Mouse (Mus musculus) kidney, adult 2 months (tissue): ENCODE results near the gene Steap3. TPM values are rescaled to one million over a fixed set of nuclear protein-coding genes. Genes with fewer than 3 reads are reported as not detected.

Source experiments
- DNase-seq: peaks from one replicate; pipeline ENCODE4 v3.0.0; 2021
- H3K27ac ChIP-seq: fragments of 200-500 bp; 2 replicates; pipeline ENCODE4 v1.5.1; 2012; ENCODE audit warnings: low read depth, low read length, control low read depth, inconsistent platforms; ENCODE audit not compliant: insufficient read depth
- H3K27me3 ChIP-seq: fragments of 200-500 bp; replicated peaks from 2 replicates; pipeline ENCODE4 v1.6.1; 2012; ENCODE audit warnings: mild to moderate bottlenecking, moderate library complexity, low read length, inconsistent platforms; ENCODE audit not compliant: control insufficient read depth, insufficient read depth
- H3K36me3 ChIP-seq: fragments of 200-500 bp; 2 replicates; pipeline ENCODE4 v1.6.1; 2012; ENCODE audit warnings: mild to moderate bottlenecking, moderate library complexity, low read length, inconsistent platforms; ENCODE audit not compliant: control insufficient read depth, insufficient read depth
- H3K4me1 ChIP-seq: fragments of 200-500 bp; 2 replicates; pipeline ENCODE4 v1.6.1; 2011; ENCODE audit warnings: low read length; ENCODE audit not compliant: control insufficient read depth, insufficient read depth
- H3K4me3 ChIP-seq: fragments of 200-500 bp; 2 replicates; pipeline ENCODE4 v1.5.1; 2011; ENCODE audit warnings: mild to moderate bottlenecking, low read depth, low read length, control low read depth; ENCODE audit not compliant: insufficient read depth
- CTCF ChIP-seq: fragments of 200-500 bp; conservative IDR thresholded peaks from 2 replicates; pipeline ENCODE4 v1.5.1; 2011; ENCODE audit warnings: low read depth, mild to moderate bottlenecking, control low read depth, low read length, moderate library complexity, mixed read lengths; ENCODE audit not compliant: insufficient read depth, insufficient read length
- POLR2A ChIP-seq: fragments of 200-500 bp; IDR thresholded peaks from one replicate; pipeline ENCODE4 v1.6.1; 2011; ENCODE audit warnings: low read depth, low read length, control low read depth
- WGBS: fragments of 180-500 bp; shearing (Covaris S2); methylation state at CpG from one replicate; pipeline ENCODE4 v1.1.7; 2018; 5-methylcytosine and 5-hydroxymethylcytosine counted together
- polyA plus RNA-seq: library from polyadenylated mRNA; depleted of rRNA; stranded (reverse); fragments of >200 nt; gene quantifications from 2 replicates; pipeline ENCODE4 v1.2.3, GENCODE M21; 2012

Steap3 gene
- polyA plus RNA-seq, 1 experiment: 25.1 TPM

- Histone ChIP-seq H3K27me3 (no peaks in the 10 kb centered on the region), H3K4me1 (no peaks in the 10 kb centered on the region), H3K4me3 (no peak overlapping the region), H3K27ac (no peak overlapping the region), H3K36me3 (no peaks in the 10 kb centered on the region)
- DNase-seq: no peak
- WGBS: 81% methylated on average over 1 of the region's 1 CpGs
- TF ChIP-seq CTCF (peak; percentile 28; the same call in 1 of the 2 replicates), POLR2A (no peak)
These were observed 35.4 kb downstream of the Steap3 start for GRCm38 (mm10) chr1:120237068-120237467.

- H3K4me3 ChIP-seq: no peak overlapping the region
- no peak overlapping the region for H3K27ac ChIP-seq
- H3K36me3 ChIP-seq: no peaks in the 10 kb centered on the region
- TF ChIP-seq CTCF (no peak), POLR2A (no peak)
- no peaks in the 10 kb centered on the region for H3K4me1 ChIP-seq
- no peaks in the 10 kb centered on the region for H3K27me3 ChIP-seq
- 88% methylated on average over 14 of the region's 14 CpGs for WGBS
- no peak for DNase-seq
These were observed 36.1 kb downstream of the Steap3 start for GRCm38 (mm10) chr1:120236424-120236823.

DNA sequence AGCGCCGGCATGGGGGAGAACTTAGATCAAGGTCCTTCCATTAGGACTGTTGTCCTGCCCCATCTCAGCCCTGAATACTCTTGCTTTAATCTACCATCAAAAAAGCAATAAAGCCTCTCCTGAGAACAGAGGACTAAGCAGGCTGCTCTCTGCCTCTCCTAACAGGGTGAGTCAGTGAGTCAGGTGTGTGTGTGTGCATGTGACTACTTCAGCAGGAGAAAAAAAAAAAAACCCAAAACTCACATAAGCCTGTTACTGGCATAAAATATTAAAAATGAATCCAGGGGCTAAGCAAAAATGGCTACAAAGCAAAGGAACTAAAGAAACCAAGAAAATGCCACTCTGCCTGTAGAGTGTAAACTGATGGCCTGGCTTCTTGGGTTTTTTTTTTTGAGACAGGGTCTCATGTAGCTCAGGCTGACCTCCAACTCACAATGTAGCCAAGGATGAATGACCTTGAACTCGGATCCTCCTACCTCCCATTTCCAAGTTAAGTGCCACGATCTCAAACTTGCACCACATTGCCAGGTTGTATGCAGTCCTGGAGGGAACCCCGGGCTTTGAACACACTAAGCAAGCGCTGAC lies 36.8 kb downstream of the Steap3 start:
- Histone ChIP-seq H3K4me1 (no peaks in the 10 kb centered on the region), H3K36me3 (no peaks in the 10 kb centered on the region), H3K4me3 (no peak overlapping the region), H3K27ac (no peak overlapping the region), H3K27me3 (no peaks in the 10 kb centered on the region)
- no peak for DNase-seq
- 85% methylated on average over 6 of the region's 6 CpGs for WGBS
- TF ChIP-seq CTCF: no peak
- no peak for TF ChIP-seq POLR2A

DNA sequence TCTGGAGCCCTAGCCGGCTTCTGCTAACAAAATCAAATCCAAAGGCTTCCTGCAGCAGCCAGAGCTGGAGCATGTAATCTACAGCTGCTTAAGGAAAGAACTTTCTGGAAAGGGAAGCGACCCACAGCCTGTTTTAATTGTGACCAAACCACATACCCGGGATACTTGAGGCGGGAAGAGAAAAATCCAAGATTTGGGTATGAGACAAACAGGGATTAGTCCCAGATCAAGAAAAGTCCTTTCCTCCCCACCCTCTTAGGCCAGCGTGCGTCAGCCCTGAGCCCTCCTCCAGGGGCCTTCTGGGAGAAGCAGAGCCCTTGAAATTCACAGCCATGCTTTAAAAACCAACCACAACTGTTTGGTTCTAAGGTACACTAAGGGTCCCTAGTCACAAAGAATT lies 40.3 kb downstream of the Steap3 start:
- H3K36me3 ChIP-seq: no peaks in the 10 kb centered on the region
- no peak overlapping the region for H3K4me3 ChIP-seq
- 73% methylated on average over 6 of the region's 6 CpGs for WGBS
- TF ChIP-seq POLR2A (no peak), CTCF (no peak)
- no peak overlapping the region for H3K27ac ChIP-seq
- DNase-seq: no peak
- no peaks in the 10 kb centered on the region for H3K27me3 ChIP-seq
- H3K4me1 ChIP-seq: no peaks in the 10 kb centered on the region

DNA sequence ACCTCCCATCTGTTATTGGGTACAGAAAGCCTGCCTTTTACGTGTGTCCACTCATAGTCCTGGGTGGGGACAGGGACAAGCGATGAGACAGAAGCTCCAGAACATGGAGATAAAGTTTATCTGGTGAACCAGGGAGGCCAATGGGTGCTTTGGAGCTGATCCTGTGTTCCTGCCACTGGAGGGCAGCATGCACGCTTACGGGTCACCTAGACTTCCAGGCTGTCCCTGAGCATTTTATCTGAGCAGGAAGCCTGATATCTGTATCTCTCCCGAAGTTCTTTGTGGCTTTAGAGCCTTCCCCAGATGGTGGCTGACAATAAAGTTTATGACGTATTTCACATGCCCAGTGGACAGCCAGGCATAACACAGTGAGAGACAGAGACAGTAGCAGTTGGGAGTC lies 41.2 kb downstream of the Steap3 start:
- no peaks in the 10 kb centered on the region for H3K27me3 ChIP-seq
- no peaks in the 10 kb centered on the region for H3K4me1 ChIP-seq
- H3K36me3 ChIP-seq: no peaks in the 10 kb centered on the region
- 30% methylated on average over 6 of the region's 6 CpGs for WGBS
- no peak overlapping the region for H3K4me3 ChIP-seq
- no peak for TF ChIP-seq POLR2A
- TF ChIP-seq CTCF: peak; percentile 78
- peak; percentile 25 for DNase-seq
- no peak overlapping the region for H3K27ac ChIP-seq

DNA sequence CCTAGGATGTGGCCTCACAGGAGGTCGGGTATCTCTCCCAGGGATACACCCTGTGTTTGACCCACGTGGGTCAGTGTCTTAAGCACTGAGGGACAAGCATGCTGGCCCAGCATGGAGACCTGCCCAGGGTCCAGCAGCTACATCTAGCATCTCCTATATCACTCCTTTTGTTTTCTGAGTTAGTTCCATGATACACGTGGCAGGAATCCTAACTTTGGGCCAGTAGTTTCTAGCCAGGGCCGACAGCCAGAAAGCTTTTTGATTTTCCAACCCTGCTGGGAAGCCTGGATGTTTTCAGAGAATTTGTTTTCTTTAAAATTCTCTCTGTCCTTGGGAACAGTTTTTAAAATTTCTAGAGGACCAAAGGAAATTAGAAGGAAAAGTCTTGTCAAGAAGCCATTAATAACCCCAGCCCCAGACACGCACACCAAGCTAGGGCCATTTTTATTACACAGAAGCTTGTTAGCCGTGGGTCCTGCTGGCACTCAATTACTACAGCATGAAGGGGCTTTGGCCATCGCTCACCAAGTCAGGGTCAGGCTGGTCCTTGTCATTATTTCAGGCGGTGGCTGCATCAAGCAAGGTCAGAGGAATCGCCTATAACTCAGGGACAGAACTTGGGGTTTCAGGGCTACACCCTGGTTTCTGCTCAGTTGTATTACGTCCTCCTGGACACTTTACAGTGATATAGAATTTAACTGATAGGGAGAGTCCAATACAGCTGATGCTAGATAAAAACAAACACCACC lies 42.6 kb downstream of the Steap3 start:
- H3K27me3 ChIP-seq: no peaks in the 10 kb centered on the region
- no peak for DNase-seq
- no peak for TF ChIP-seq CTCF
- TF ChIP-seq POLR2A: no peak
- no peak overlapping the region for H3K27ac ChIP-seq
- no peaks in the 10 kb centered on the region for H3K4me1 ChIP-seq
- H3K36me3 ChIP-seq: no peaks in the 10 kb centered on the region
- no peak overlapping the region for H3K4me3 ChIP-seq
- WGBS: 69% methylated on average over 10 of the region's 10 CpGs

GRCm38 (mm10) chr1:120223613-120224012 lies 48.9 kb downstream of the Steap3 start:
- Histone ChIP-seq H3K4me1 (no peaks in the 10 kb centered on the region), H3K27me3 (no peaks in the 10 kb centered on the region), H3K4me3 (no peak overlapping the region), H3K27ac (no peak overlapping the region), H3K36me3 (no peaks in the 10 kb centered on the region)
- no peak for DNase-seq
- WGBS: 52% methylated on average over 4 of the region's 4 CpGs
- TF ChIP-seq CTCF (no peak), POLR2A (no peak)
